Mouse (Mus musculus): ENCODE results near the gene Spo11.

DNA sequence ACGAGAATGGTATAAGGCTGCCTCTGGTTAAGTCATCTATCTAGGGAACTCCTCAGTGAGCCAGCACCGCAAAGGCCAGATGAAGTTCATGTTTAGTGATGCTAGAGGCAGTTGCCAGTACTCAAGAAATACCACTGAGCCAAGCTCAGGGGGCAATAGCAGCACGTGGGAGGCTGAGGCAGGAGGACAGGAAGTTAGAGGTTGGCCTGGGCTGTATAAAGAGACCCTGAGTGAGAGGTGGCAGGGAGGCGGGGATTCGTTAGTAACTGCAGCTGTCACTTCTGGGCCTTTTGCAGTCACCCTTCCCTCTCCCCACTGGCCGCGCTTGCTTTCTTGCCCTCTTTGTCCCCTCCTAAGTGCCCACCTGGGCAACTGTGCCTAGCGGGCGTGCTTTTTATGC is 41.8 kb downstream of the Spo11 start:
- TF ChIP-seq CTCF (IDR thresholded peaks at IDR 0.05; ENCODE audit: borderline replicate concordance, insufficient read depth, low read length) (no peak), POLR2A (IDR thresholded peaks at IDR 0.05; ENCODE audit: low read depth, low read length) (no peak)
